Mouse (Mus musculus) monocyte, adult 5-6 weeks (primary cell): ENCODE measurements around the gene Tril. TPM values are rescaled to one million over a fixed set of nuclear protein-coding genes. Genes with fewer than 3 reads are reported as not detected.

Experiments used
- ATAC-seq: fragments of 153-309, 156-312 bp; replicated peaks from 2 replicates; pipeline ENCODE4 v1.8.0; 2017; ENCODE audit warnings: mild to moderate bottlenecking; ENCODE audit not compliant: low TSS enrichment, insufficient number of reproducible peaks, severe bottlenecking, poor library complexity, low FRiP score
- total RNA-seq: library from RNA; stranded (forward); fragments of 200-1000, 200-491, 200-594 nt; gene quantifications from 3 replicates; pipeline ENCODE4 v1.2.3, GENCODE M21; 2017

Tril gene
- not detected in 3 replicates for total RNA-seq

DNA sequence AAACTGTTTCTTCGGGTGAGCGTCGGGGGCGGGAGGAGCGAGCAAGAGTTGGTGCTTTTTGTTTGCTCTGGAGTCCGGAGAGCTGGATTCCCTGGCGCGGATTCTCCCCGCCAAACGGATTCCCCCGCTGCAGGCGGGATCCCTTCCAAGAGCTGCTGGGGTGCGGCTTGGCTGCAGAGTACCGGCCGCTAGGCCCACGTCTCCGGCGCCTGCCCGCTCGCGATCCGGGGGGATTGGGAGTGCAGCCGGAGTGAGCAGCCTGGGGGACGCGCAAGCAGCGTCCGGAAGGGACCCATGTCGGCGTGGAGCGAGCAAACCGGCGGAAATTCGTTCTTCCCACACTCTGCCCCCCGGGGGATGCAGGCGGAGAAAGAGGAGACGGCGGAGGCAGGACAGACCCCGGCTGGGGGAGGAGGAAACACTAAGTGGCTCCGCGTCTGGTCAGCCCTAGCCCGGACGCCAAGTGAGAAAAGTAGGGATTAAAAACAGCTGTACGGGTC lies at the start of gene Tril:
Gene Tril (minus strand): TSS at position 345 of the 500 bp plus-strand sequence.
- no peak for ATAC-seq

DNA sequence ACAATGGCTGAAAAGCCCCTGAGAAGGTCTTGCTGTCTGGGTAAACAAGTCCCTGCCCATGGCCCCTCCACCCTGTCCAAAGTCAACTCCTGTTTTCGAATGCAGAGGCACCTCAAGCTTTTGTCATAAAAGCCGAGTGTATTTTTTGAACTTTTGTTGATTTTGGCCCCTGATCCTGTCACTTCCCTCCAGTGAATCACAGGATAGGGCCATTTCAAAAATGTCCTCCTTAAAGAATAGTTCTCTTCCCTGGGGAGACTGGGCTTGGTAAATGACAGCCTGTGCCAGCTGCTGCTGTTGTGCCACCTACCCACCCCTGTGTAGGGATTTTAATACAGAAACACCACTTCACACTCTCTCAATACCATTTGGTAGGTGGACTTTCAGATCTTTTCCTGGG lies 42.4 kb upstream of the Tril start:
- ATAC-seq = no peak

GRCm38 (mm10) chr6:53859106-53859505 lies 38.5 kb upstream of the Tril start:
- no peak for ATAC-seq

DNA sequence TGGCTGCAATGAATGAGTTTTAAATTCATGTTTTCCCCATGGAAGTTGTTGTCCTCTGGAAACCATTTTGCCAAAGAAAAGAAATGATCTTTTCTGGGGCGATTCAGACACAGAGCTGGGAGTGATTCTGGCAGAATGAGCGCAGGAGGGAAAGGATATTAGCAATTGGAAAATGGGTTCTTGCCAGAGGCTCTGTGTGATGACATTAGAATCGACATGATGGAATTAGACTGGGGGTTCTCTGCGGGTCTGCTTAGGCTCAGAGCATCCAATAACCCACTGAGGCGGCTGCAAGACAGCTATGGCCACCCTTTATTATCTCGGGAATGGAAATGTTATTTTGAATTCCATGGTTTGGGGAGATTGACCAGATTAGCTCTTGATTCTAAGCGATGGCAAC lies 37.2 kb upstream of the Tril start:
- no peak for ATAC-seq

- ATAC-seq = no peak
Observed at GRCm38 (mm10) chr6:53856775-53857174, 36.1 kb upstream of the Tril start.

- ATAC-seq = no peak
Observed at GRCm38 (mm10) chr6:53854971-53855856, 34.6 kb upstream of the Tril start.

DNA sequence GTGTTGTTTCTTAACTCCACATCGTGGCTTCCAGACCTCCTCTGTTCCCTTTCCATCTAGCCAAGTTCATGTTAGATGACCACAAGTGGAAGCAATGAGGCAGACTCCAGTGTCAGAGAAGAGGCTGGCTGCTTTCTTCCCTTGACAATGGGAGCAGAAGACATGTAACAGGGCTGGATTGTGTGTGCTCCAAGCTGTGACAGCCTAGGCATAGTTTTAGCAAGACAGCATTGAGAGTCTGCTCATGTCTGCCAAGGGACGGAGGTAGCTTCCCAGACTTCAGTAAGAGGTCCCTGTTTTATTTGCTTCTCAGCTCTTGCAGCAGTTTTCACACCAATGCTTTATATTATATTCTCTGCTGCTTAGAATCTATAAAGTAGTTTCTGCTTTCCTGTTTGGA lies 33.6 kb upstream of the Tril start:
- no peak for ATAC-seq

DNA sequence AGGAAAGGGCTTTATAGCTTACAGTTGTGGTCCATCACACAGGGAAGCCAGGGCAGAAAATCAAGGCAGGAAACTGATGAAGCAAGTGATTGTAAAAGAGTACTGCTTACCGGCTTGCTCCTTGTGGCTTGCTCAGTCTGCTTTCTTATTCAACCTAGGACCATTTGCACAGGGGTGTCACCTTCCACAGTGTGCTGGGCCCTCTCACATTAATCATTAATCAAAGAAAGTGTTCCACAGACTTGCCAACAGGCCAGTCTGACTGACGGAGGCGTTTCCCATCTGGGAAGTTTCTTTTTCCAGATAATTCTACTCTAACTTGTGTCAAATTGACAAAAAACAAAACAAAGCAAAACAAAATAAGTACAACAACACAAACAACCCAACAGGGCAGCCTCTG lies 32.9 kb upstream of the Tril start:
- ATAC-seq = no peak

GRCm38 (mm10) chr6:53844626-53845025 lies 24.0 kb upstream of the Tril start:
- ATAC-seq = no peak

DNA sequence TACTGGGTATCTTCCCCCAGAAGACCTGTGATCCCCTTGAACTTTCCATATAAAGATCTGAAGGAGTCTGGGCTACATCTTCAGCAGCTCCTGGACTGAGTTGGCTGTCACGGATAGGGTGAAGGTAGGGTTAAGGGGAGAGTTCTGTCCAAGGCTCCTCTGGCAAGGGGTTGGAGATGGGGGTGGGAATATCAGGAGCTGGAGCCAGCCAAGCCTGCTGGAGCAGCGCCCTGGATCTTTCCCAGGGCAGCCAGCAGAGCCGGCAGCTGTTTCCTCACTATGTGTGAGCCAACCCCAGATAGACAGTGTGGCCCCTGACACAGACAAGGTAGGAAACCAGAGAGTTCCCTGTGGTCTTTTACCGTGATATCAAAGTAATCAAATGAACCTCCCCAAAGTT lies 4.6 kb upstream of the Tril start:
- no peak for ATAC-seq

GRCm38 (mm10) chr6:53821041-53821501 lies 441 bp upstream of the Tril start:
- no peak for ATAC-seq

GRCm38 (mm10) chr6:53819761-53820485 lies 707 bp downstream of the Tril start:
- no peak for ATAC-seq

- ATAC-seq = no peak
Observed at GRCm38 (mm10) chr6:53818732-53819661, 1.6 kb downstream of the Tril start.

- no peak for ATAC-seq
Observed at GRCm38 (mm10) chr6:53818264-53818731, 2.3 kb downstream of the Tril start.

- ATAC-seq = no peak
Observed at GRCm38 (mm10) chr6:53817763-53818174, 2.9 kb downstream of the Tril start.

- no peak for ATAC-seq
Observed at GRCm38 (mm10) chr6:53816661-53817060, 4.0 kb downstream of the Tril start.

GRCm38 (mm10) chr6:53815691-53816090 lies 4.9 kb downstream of the Tril start:
- no peak for ATAC-seq

GRCm38 (mm10) chr6:53814214-53814613 lies 6.4 kb downstream of the Tril start:
- ATAC-seq = no peak

DNA sequence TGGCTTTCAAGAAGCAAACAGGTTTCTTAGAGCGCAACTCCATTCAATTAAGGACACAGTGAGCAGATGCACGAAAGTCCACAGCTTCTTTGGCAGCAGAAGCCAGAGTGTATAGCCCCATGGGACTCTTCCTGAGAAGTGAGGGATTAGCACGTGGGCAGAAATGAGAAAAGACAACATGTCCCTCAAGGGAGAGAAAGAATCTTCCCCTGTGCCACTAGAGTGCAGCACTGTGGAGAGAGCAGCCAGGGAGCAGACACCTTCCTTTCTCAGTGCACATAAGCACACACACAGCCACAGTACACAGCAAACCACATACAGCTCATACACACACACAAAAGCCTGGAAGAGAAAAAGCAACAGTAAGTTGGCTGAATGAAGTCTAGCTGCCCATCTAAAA lies 8.4 kb downstream of the Tril start:
- no peak for ATAC-seq
